Mouse (Mus musculus) CH12.LX (cell line): ENCODE data around the gene Selplg. TPM values are rescaled to one million over a fixed set of nuclear protein-coding genes. Genes with fewer than 3 reads are reported as not detected.

ENCODE experiments used
- DNase-seq: peaks from one replicate; pipeline ENCODE4 v3.0.0-alpha.2; 2013; ENCODE audit errors: extremely low read depth
- H3K27ac ChIP-seq: 2 replicates; pipeline ENCODE4 v1.5.1; 2012; ENCODE audit warnings: low read depth, mild to moderate bottlenecking, control low read depth, moderate library complexity; ENCODE audit not compliant: insufficient read depth
- H3K27me3 ChIP-seq: replicated peaks from 2 replicates; pipeline ENCODE3; 2012; ENCODE audit warnings: inconsistent platforms
- H3K36me3 ChIP-seq, 2 experiments: replicated peaks in 1 of 2; 2 replicates each; pipeline versions ENCODE3 to v1.6.1; 2012; ENCODE audit warnings: inconsistent platforms in 1 of 2, low read length in 1 of 2, mild to moderate bottlenecking in 1 of 2, mixed read lengths in 1 of 2, moderate library complexity in 1 of 2; ENCODE audit not compliant: control insufficient read depth in 1 of 2, insufficient read depth in 1 of 2
- H3K4me1 ChIP-seq, 2 experiments: 2 replicates each; pipeline ENCODE4 v1.6.1; 2012; ENCODE audit warnings: inconsistent platforms in 1 of 2, moderate library complexity in 1 of 2; ENCODE audit not compliant: insufficient read depth in 2 of 2, control insufficient read depth in 1 of 2
- H3K4me2 ChIP-seq: 2 replicates; pipeline ENCODE4 v1.6.1; 2012; ENCODE audit warnings: low read depth, mild to moderate bottlenecking, control low read depth; ENCODE audit not compliant: poor library complexity, insufficient read depth, severe bottlenecking
- H3K4me3 ChIP-seq, 3 experiments: fragments of 150-350 bp in 1 of 3; sonication (generic) in 1 of 3; replicated peaks in 1 of 3; 2 replicates each; pipeline versions ENCODE3 to v1.5.1; 2011 to 2012; ENCODE audit warnings: low read depth in 2 of 3, low read length in 2 of 3, mild to moderate bottlenecking in 2 of 3, moderate library complexity in 2 of 3, control low read depth in 1 of 3, improper control_type of control experiment in 1 of 3, inconsistent platforms in 1 of 3, mixed read lengths in 1 of 3; ENCODE audit not compliant: poor library complexity in 1 of 3
- H3K79me2 ChIP-seq: replicated peaks from 2 replicates; pipeline ENCODE4 v1.6.1; 2012; ENCODE audit warnings: mild to moderate bottlenecking, moderate library complexity; ENCODE audit not compliant: control insufficient read depth, poor library complexity, insufficient read depth, severe bottlenecking; ENCODE audit errors: extremely low read depth
- H3K9ac ChIP-seq: 2 replicates; pipeline ENCODE4 v1.6.1; 2012; ENCODE audit warnings: low read depth, mild to moderate bottlenecking, control low read depth, moderate library complexity; ENCODE audit not compliant: insufficient read depth
- H3K9me3 ChIP-seq: replicated peaks from 2 replicates; pipeline ENCODE3; 2012; ENCODE audit warnings: low read length, inconsistent platforms, mixed read lengths
- BHLHE40 ChIP-seq: IDR thresholded peaks from 2 replicates; pipeline ENCODE4 v1.6.1; 2011; ENCODE audit warnings: mild to moderate bottlenecking, low read depth, low read length, improper control_type of control experiment
- CHD1 ChIP-seq: IDR thresholded peaks from 2 replicates; pipeline ENCODE4 v1.6.1; 2012; ENCODE audit warnings: low read depth, low read length, improper control_type of control experiment, inconsistent platforms
- CHD2 ChIP-seq: IDR thresholded peaks from 2 replicates; pipeline ENCODE4 v1.6.1; 2011; ENCODE audit warnings: low read length, improper control_type of control experiment
- CTCF ChIP-seq, 2 experiments: IDR thresholded peaks in 1 of 2; conservative IDR thresholded peaks in 1 of 2; 2 replicates each; pipeline ENCODE4 v1.5.1; 2011 to 2012; ENCODE audit warnings: low read depth in 2 of 2, low read length in 2 of 2, improper control_type of control experiment in 1 of 2, inconsistent platforms in 1 of 2, mild to moderate bottlenecking in 1 of 2, moderate library complexity in 1 of 2
- E2F4 ChIP-seq: IDR thresholded peaks from 2 replicates; pipeline ENCODE4 v1.6.1; 2011; ENCODE audit warnings: low read depth, low read length, improper control_type of control experiment; ENCODE audit not compliant: insufficient replicate concordance
- ELF1 ChIP-seq: IDR thresholded peaks from 2 replicates; pipeline ENCODE4 v1.6.1; 2014; ENCODE audit warnings: low read depth, mild to moderate bottlenecking, inconsistent platforms, low read length, improper control_type of control experiment
- GABPA ChIP-seq: IDR thresholded peaks from 2 replicates; pipeline ENCODE4 v1.6.1; 2012; ENCODE audit warnings: low read depth, low read length, improper control_type of control experiment, inconsistent platforms; ENCODE audit not compliant: insufficient replicate concordance
- HCFC1 ChIP-seq: IDR thresholded peaks from 2 replicates; pipeline ENCODE4 v1.6.1; 2012; ENCODE audit warnings: low read depth, mild to moderate bottlenecking, inconsistent platforms, low read length, improper control_type of control experiment
- JUN ChIP-seq: IDR thresholded peaks from 2 replicates; pipeline ENCODE4 v1.6.1; 2011; ENCODE audit warnings: low read depth, mild to moderate bottlenecking, low read length, improper control_type of control experiment, moderate library complexity; ENCODE audit not compliant: insufficient read depth
- MAX ChIP-seq: IDR thresholded peaks from 2 replicates; pipeline ENCODE4 v1.6.1; 2011; ENCODE audit warnings: low read length, improper control_type of control experiment
- MEF2A ChIP-seq: IDR thresholded peaks from 2 replicates; pipeline ENCODE4 v1.6.1; 2014; ENCODE audit warnings: low read depth, mild to moderate bottlenecking, inconsistent platforms, low read length, improper control_type of control experiment, borderline replicate concordance
- MXI1 ChIP-seq: IDR thresholded peaks from 2 replicates; pipeline ENCODE4 v1.6.1; 2011; ENCODE audit warnings: mild to moderate bottlenecking, low read depth, low read length, improper control_type of control experiment
- NELFE ChIP-seq: IDR thresholded peaks from 2 replicates; pipeline ENCODE4 v1.6.1; 2011; ENCODE audit warnings: low read depth, low read length, improper control_type of control experiment
- NRF1 ChIP-seq: IDR thresholded peaks from 2 replicates; pipeline ENCODE4 v1.6.1; 2014; ENCODE audit warnings: low read depth, mild to moderate bottlenecking, inconsistent platforms, low read length, improper control_type of control experiment, moderate library complexity
- RAD21 ChIP-seq: IDR thresholded peaks from 2 replicates; pipeline ENCODE4 v1.6.1; 2011; ENCODE audit warnings: low read depth, mild to moderate bottlenecking, low read length, improper control_type of control experiment, moderate library complexity
- SMC3 ChIP-seq: IDR thresholded peaks from 2 replicates; pipeline ENCODE4 v1.6.1; 2011; ENCODE audit warnings: low read depth, low read length, improper control_type of control experiment
- TCF12 ChIP-seq: IDR thresholded peaks from 2 replicates; pipeline ENCODE4 v1.6.1; 2014; ENCODE audit warnings: low read depth, mild to moderate bottlenecking, inconsistent platforms, low read length, improper control_type of control experiment
- USF1 ChIP-seq: IDR thresholded peaks from 2 replicates; pipeline ENCODE4 v1.6.1; 2014; ENCODE audit warnings: low read depth, mild to moderate bottlenecking, inconsistent platforms, low read length, improper control_type of control experiment
- ZKSCAN1 ChIP-seq: IDR thresholded peaks from 2 replicates; pipeline ENCODE4 v1.6.1; 2012; ENCODE audit warnings: low read depth, inconsistent platforms, low read length, improper control_type of control experiment, borderline replicate concordance
- dilution Hi-C: fragments of 300-500 bp; cut with MboI; formaldehyde crosslinking; loops from 2 replicates; pipeline ENCODE4 v1.14.3; 2020; ENCODE audit warnings: low sequenced_read_pairs; ENCODE audit not compliant: extremely low pct_unique_long_range_greater_than_20kb, extremely low pct_ligation_motif_present
- in situ Hi-C: fragments of 300-500 bp; cut with MboI; formaldehyde crosslinking; loops from 3 replicates; pipeline ENCODE4 v1.14.3; 2019; ENCODE audit warnings: low sequenced_read_pairs, low pct_ligation_motif_present, low pct_unique_long_range_greater_than_20kb, mixed read lengths
- polyA plus RNA-seq: library from polyadenylated mRNA; unstranded; fragments of >175 nt; gene quantifications from 2 replicates; pipeline ENCODE4 v1.2.1, GENCODE M21; 2012; ENCODE audit warnings: low read depth; ENCODE audit not compliant: insufficient read length
- total RNA-seq, 2 experiments: library from RNA; depleted of rRNA; stranded (reverse); fragments of 300-350 nt in 1 of 2; fragments of >200 nt in 1 of 2; gene quantifications; 2 replicates each; pipeline ENCODE4 v1.2.3; 2012 to 2014

Selplg gene
- total and polyA plus RNA-seq, 3 experiments: 29.4 to 58.5 (median 41.6) TPM

DNA sequence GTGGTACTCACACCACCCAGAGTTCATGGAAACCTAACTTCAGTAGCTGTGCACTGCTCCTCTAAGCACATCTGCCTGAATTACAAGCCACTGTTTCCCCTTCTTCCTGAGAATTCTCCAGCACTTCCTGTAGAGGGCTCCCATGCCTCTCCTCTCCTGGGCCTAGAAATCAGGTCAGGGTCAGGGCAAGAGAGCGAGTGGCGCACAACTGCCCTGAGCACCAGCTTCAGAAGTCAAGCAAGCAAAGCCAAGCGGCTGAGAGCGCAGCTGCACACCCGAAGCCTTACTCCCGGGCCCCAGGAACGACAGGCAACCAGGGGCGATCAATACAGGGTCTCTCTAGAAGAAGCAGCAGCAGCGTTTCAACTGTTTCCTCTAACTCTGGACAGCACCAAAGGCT, 15.2 kb upstream of the Selplg start:
- Histone ChIP-seq H3K9ac (no peak overlapping the region), H3K27me3 (no peaks in the 10 kb centered on the region), H3K36me3 (peaks cover 68 to 94% of the 10 kb centered on the region in 2 experiments), H3K4me1 (peaks cover 9 to 22% of the 10 kb centered on the region in 2 experiments), H3K4me2 (no peak overlapping the region), H3K9me3 (peaks cover 6% of the 10 kb centered on the region), H3K27ac (no peak overlapping the region), H3K4me3 (no peak overlapping the region), H3K79me2 (no peaks in the 10 kb centered on the region)
- dilution Hi-C loops (no loop called here), in situ Hi-C loops (no loop called here)
- no peak for DNase-seq
- TF ChIP-seq BHLHE40 (no peak), ELF1 (no peak), E2F4 (no peak), NELFE (no peak), GABPA (no peak), CTCF (conservative IDR thresholded peaks at IDR 0.05 in 1 of 2, IDR thresholded peaks at IDR 0.05 in 1 of 2; ENCODE audit: low read depth in 2 of 2, low read length in 2 of 2) (no peak), USF1 (no peak), CHD1 (no peak), CHD2 (no peak), ZKSCAN1 (no peak), MEF2A (no peak), HCFC1 (no peak), TCF12 (no peak), SMC3 (no peak), JUN (no peak), RAD21 (no peak), MXI1 (no peak), NRF1 (no peak)

DNA sequence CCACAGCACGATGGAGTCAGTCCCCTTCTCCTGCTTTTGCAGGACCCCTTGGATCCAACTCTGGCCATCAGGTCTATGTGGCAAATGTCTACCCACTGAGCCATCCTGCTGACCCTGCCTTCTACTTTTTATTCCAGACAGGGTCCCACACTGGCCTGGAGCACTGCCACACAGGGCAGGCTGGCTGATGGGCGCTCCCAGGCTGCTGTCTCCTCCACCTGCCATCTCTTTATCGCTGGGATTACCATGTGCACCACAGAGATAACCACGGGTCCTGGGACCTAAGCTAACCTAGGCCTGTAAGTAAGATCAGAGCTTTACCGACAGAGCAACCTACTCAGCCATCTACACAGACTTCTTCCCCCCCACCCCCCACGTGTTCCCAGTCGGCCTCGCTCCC, 14.2 kb upstream of the Selplg start:
- no peak for TF ChIP-seq ZKSCAN1
- TF ChIP-seq MXI1: no peak
- no peak for TF ChIP-seq MAX
- TF ChIP-seq BHLHE40: no peak
- dilution Hi-C loops: no loop called here
- DNase-seq: no peak
- Histone ChIP-seq H3K4me2 (no peak overlapping the region), H3K27me3 (no peaks in the 10 kb centered on the region), H3K36me3 (peaks cover 63 to 94% of the 10 kb centered on the region in 2 experiments), H3K9me3 (peaks cover 6% of the 10 kb centered on the region), H3K27ac (no peak overlapping the region), H3K4me1 (peaks cover 9 to 31% of the 10 kb centered on the region in 2 experiments), H3K9ac (no peak overlapping the region), H3K4me3 (no peak overlapping the region), H3K79me2 (no peaks in the 10 kb centered on the region)
- in situ Hi-C loops: no loop called here
